Mouse (Mus musculus) limb, embryonic 14.5 days (tissue): Measurements from ENCODE around the gene Acr. TPM values are rescaled to one million over a fixed set of nuclear protein-coding genes. Genes with fewer than 3 reads are reported as not detected.

Source experiments
- ATAC-seq: fragments of 200-750 bp; cut with Nextera tagmentation; 2 replicates; pipeline ENCODE4 v1.8.0; 2017; ENCODE audit warnings: low read depth, moderate number of reproducible peaks, moderate TSS enrichment; ENCODE audit not compliant: low FRiP score
- DNase-seq: peaks from one replicate; pipeline ENCODE4 v3.0.0-alpha.2; 2015; ENCODE audit warnings: low spot score
- H3K27ac ChIP-seq: fragments of 300-500 bp; sonication (generic); replicated peaks from 2 replicates; pipeline ENCODE4 v1.5.1; 2014; ENCODE audit warnings: low read depth, mild to moderate bottlenecking, low read length, moderate library complexity, mixed read lengths
- H3K27me3 ChIP-seq: fragments of 300-500 bp; sonication (generic); 2 replicates; pipeline ENCODE4 v1.6.1; 2014; ENCODE audit warnings: low read length, mixed read lengths; ENCODE audit not compliant: control insufficient read depth, insufficient read depth
- H3K36me3 ChIP-seq: fragments of 300-500 bp; sonication (generic); 2 replicates; pipeline ENCODE4 v1.6.1; 2014; ENCODE audit warnings: mild to moderate bottlenecking, low read length, moderate library complexity, mixed read lengths; ENCODE audit not compliant: control insufficient read depth, insufficient read depth
- H3K4me1 ChIP-seq: fragments of 300-500 bp; sonication (generic); 2 replicates; pipeline ENCODE4 v1.6.1; 2014; ENCODE audit warnings: antibody characterized with exemption, low read length, mixed read lengths; ENCODE audit not compliant: control insufficient read depth, insufficient read depth
- H3K4me2 ChIP-seq: fragments of 300-500 bp; sonication (generic); replicated peaks from 2 replicates; pipeline ENCODE4 v1.6.1; 2014; ENCODE audit warnings: low read depth, mild to moderate bottlenecking, low read length, moderate library complexity; ENCODE audit not compliant: severe bottlenecking
- H3K4me3 ChIP-seq: fragments of 300-500 bp; sonication (generic); replicated peaks from 2 replicates; pipeline ENCODE4 v1.5.1; 2014; ENCODE audit warnings: low read length
- H3K9ac ChIP-seq: fragments of 300-500 bp; sonication (generic); 2 replicates; pipeline ENCODE4 v1.6.1; 2014; ENCODE audit warnings: mild to moderate bottlenecking, low read depth, low read length, moderate library complexity; ENCODE audit not compliant: severe bottlenecking
- H3K9me3 ChIP-seq: fragments of 300-500 bp; sonication (generic); 2 replicates; pipeline ENCODE4 v1.6.1; 2016; ENCODE audit warnings: low read length; ENCODE audit not compliant: control insufficient read depth
- POLR2A ChIP-seq: fragments of 200-500 bp; IDR thresholded peaks from 2 replicates; pipeline ENCODE4 v1.8.0; 2012; ENCODE audit warnings: inconsistent platforms, mild to moderate bottlenecking, moderate library complexity, borderline replicate concordance; ENCODE audit not compliant: insufficient read depth, insufficient read length; ENCODE audit errors: extremely low read depth
- WGBS: fragments of 180-500 bp; shearing (Covaris S2); extraction: QIAGEN DNeasy Blood & Tissue Kit; methylation state at CpG from one replicate; pipeline ENCODE4 v1.1.7; 2014; 5-methylcytosine and 5-hydroxymethylcytosine counted together
- polyA plus RNA-seq, 2 experiments: library from polyadenylated mRNA; depleted of rRNA in 1 of 2; stranded (reverse) in 1 of 2; unstranded in 1 of 2; fragments of >200 nt; fragmentation: Nextera tagmentation in 1 of 2; extraction: Ambion mirVana in 1 of 2; gene quantifications; 2 replicates each; pipeline versions ENCODE4 v1.2.1 to v1.2.3; 2012 to 2014

Acr gene
- polyA plus RNA-seq, 2 experiments: 0.21 to 1.4 TPM

DNA sequence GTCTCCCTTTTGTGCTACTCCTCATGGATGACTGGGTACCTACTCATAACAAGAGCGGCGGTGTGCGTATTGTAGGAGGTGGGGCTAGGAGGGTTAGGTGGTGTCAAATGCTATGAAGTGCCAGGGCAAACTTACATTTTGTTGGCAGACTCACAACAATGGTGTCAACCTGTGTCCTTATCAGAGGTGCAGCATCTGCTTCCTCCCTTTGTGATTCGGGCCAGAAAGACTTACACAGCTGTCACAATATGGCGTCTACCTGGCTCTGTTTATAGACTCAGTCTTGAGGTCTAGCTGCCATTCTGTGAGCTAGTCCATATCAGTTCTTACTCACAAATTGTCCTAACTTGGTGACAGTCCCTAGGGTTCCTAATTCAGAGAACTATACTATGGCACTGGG lies 17.0 kb downstream of the Acr start:
- 87% methylated on average over 5 of the region's 5 CpGs for WGBS
- H3K36me3 ChIP-seq: peaks cover 33% of the 10 kb centered on the region

DNA sequence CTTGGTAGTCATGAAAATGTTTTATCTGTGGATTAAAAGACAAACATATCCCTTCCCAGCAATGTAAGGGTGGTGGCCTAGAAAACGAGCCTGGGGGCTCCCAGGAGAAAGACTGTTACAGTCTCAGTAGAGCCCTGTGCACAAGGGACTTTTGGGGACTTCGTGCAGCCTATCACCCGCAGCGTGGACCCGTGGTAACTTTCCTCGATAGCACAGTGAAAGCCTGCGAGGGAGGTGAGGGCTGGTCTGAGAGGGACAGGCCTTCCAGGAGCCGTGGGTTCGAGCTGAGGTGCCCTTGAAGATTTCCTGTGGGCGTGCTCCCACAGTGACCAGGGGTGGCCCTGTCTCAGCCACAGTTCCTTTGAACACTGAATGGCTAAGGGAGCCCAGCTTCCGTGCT lies 17.5 kb downstream of the Acr start:
- Histone ChIP-seq H3K4me1 (no peaks in the 10 kb centered on the region; the same call in 1 of the 2 replicates), H3K4me3 (no peak overlapping the region), H3K9ac (no peak overlapping the region), H3K4me2 (no peak overlapping the region), H3K9me3 (no peaks in the 10 kb centered on the region), H3K27me3 (no peaks in the 10 kb centered on the region), H3K36me3 (peaks cover 33% of the 10 kb centered on the region), H3K27ac (no peak overlapping the region)
- 91% methylated on average over 11 of the region's 11 CpGs for WGBS
- DNase-seq (no peak), ATAC-seq (no peak)
- TF ChIP-seq POLR2A: no peak

More for the DNA sequence above, 17.0 kb downstream of the Acr start:
- H3K27ac ChIP-seq: no peak overlapping the region
- no peak for TF ChIP-seq POLR2A
- H3K27me3 ChIP-seq: no peaks in the 10 kb centered on the region
- no peak for ATAC-seq
- DNase-seq: no peak
- no peaks in the 10 kb centered on the region for H3K4me1 ChIP-seq
- H3K4me2 ChIP-seq: no peak overlapping the region
- no peak overlapping the region for H3K9ac ChIP-seq
- H3K9me3 ChIP-seq: no peaks in the 10 kb centered on the region
- no peak overlapping the region for H3K4me3 ChIP-seq

DNA sequence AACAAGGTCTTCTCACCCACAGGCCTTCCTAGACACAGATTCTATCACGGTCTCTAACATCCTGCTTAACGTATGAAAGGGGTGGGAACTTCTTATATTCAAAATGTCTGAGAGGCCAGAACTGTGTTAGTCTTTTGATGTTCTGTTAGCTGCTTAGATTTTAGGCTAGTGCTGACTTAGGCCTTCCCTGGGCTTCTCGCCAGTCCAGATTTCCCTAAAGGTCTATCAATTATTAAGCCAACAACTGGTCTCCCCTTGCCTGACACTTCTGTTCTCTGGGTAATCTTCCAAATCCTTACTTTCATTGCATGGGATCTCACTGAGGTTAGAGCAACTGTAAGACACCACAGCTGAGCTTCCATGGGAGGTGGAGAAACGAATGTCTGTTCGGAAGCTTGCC lies 21.0 kb downstream of the Acr start:
- Histone ChIP-seq H3K9ac (no peak overlapping the region), H3K4me2 (no peak overlapping the region), H3K4me1 (peaks cover 8% of the 10 kb centered on the region), H3K27ac (no peak overlapping the region), H3K27me3 (no peaks in the 10 kb centered on the region), H3K36me3 (peaks cover 18% of the 10 kb centered on the region; the same call in 1 of the 2 replicates), H3K9me3 (no peaks in the 10 kb centered on the region), H3K4me3 (no peak overlapping the region)
- TF ChIP-seq POLR2A: no peak
- DNase-seq (no peak), ATAC-seq (no peak)
- WGBS: 88% methylated on average over 5 of the region's 5 CpGs

DNA sequence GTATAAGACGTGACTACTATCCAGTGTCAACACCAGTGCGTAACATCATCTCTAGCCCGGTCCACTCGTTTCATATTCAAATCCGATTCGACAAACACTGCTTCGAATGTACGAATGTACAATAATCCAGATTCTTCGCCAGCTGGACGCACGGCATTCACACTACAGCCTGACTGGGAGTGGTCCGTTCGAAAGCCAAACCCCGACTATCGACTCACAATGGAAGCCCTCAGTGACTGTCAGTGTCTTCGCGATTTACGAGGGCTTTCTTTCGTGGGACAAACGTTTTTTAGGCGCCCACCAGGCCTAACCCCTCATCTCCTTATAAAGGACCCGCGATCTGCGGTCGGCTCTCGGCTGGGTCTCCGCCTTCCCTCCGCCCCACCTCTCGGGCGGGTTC lies 23.2 kb downstream of the Acr start:
- Histone ChIP-seq H3K4me3 (peak overlapping the region; percentile 70), H3K4me2 (peak overlapping the region; percentile 82), H3K36me3 (peaks cover 17% of the 10 kb centered on the region; the same call in 1 of the 2 replicates), H3K9ac (peak overlapping the region; percentile 73), H3K27ac (no peak overlapping the region), H3K27me3 (no peaks in the 10 kb centered on the region), H3K9me3 (no peaks in the 10 kb centered on the region), H3K4me1 (peaks cover 8% of the 10 kb centered on the region)
- TF ChIP-seq POLR2A: no peak
- 2% methylated on average over 30 of the region's 30 CpGs for WGBS
- no peak for DNase-seq
- ATAC-seq: 0 out of 2 replicates have a peak, but pooled peaks have one; percentile 4

DNA sequence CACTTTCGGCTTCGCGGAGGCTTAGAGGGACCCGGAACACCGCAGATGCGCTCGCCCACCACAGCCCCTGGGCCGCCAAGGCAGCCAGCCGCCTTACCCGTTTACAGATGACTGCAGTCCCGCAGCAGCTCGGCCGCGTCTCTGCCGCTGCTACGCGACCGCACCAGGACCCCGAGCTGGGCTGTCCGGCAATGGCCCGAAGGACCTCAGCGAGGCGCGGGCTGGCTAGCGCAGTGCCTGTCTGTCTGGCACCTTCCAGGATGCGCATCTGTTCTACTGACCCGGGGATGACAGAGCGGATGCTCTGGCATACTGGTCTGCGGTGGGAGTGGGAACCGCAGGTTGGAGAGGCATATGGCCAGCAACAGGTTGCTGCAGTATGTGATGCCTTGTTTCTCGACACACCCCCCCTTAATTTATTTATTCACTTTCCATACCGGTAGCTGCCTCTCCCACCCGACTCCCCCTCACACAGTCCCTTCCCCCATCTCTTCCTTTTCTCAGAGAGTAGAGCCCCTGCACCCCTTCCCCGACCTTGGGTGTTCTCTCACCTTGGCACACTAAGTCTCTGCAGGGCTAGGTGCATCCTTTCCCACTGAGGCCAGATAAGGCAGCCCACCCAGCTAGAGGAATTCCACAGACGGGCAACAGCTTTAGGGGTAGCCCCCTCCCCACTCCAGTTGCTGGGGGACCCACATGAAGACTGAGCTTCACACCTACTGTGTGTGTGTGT lies 23.8 kb downstream of the Acr start, which contains the start of gene Rabl2:
Gene Rabl2 (minus strand): TSS at position 201 of the 733 bp plus-strand sequence.
- WGBS: 2% methylated on average over 35 of the region's 35 CpGs

More for the DNA sequence above, 23.8 kb downstream of the Acr start, which contains the start of gene Rabl2:
- DNase-seq (peak; percentile 82), ATAC-seq (peak; percentile 95)
- TF ChIP-seq POLR2A: no peak; the same call in 1 of the 2 replicates
- peak within 1 kb of the TSS; percentile 82 for H3K4me2 ChIP-seq
- H3K4me1 ChIP-seq: peaks cover 8% of the 10 kb centered on the region
- H3K9ac ChIP-seq: peak within 1 kb of the TSS; percentile 73
- 0 out of 2 replicates have a peak within 1 kb of the TSS, but pooled peaks have one; percentile 9 for H3K27ac ChIP-seq
- peak within 1 kb of the TSS; percentile 70 for H3K4me3 ChIP-seq
- H3K9me3 ChIP-seq: no peaks in the 10 kb centered on the region
- H3K36me3 ChIP-seq: peaks cover 11% of the 10 kb centered on the region; the same call in 1 of the 2 replicates
- no peaks in the 10 kb centered on the region for H3K27me3 ChIP-seq
